Mouse (Mus musculus) thymus, postnatal 14 days (tissue): Measurements from ENCODE around the gene Olfr312.
"Not testable (repeated sequence)": the region's sequence is repeated elsewhere in the genome, so short reads cannot be mapped to it uniquely, and the experiment has no call there.

Source experiments
- DNase-seq: peaks from one replicate; pipeline ENCODE4 v3.0.0; 2021

The Olfr312 gene

GRCm38 (mm10) chr11:58828937-58829336 lies at the start of gene Olfr312:
TSS of gene Olfr312 (plus strand) at chr11:58829237.
- DNase-seq = not testable (repeated sequence)

DNA sequence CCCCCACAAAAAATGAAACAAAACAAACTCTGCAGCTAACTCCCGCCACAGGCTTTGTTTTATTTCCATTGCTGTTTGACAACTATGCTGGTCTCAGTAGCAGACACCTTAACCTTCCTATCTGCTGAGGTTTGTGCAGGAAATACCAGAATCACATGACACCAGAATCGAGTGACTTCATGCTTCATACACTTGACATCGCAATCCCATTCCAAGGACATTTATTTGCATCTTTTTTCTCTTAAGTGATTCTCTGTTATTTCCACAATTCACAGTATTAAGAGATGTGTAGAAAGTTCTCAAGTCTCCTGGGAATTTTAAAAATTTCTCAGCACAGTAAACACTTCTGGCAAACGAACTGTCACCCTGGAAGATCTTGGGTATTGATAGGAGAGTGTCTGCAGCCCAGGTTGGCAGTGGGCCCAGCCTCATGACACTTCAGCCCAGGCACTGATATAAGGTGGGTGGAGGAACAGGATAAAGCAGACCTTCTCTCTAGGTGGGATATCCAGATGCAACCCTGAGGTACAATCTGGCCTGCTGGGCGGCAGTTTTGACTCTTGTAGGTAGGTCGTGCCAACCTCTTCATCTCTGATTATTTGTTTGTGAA lies 46.5 kb upstream of the Olfr312 start, which contains the start of gene Olfr314:
Gene Olfr314, plus strand, starts transcription at position 473 of the 610 bp plus-strand sequence.
- DNase-seq = no peak

DNA sequence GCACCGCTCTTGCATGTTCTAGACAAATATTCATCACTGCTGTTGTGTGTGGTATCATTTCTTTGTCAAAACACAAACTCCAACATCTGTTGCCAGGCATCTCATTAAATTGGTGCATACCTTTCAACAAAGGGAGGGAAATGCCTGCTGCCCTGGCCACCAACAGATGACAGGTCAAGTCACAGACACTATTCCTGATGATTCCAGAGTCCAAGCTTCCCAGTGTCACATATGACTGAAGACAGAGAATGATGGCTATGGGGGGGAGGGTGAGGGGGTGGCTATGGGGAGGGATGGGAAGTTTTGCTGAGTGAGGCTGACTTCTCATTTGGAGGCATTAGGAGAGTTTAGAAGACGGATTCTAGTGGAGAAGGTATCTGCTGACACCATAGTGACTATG lies 44.9 kb upstream of the Olfr312 start:
- DNase-seq = no peak

- peak; percentile 73 for DNase-seq
These were observed 41.4 kb upstream of the Olfr312 start for GRCm38 (mm10) chr11:58787651-58788050.

DNA sequence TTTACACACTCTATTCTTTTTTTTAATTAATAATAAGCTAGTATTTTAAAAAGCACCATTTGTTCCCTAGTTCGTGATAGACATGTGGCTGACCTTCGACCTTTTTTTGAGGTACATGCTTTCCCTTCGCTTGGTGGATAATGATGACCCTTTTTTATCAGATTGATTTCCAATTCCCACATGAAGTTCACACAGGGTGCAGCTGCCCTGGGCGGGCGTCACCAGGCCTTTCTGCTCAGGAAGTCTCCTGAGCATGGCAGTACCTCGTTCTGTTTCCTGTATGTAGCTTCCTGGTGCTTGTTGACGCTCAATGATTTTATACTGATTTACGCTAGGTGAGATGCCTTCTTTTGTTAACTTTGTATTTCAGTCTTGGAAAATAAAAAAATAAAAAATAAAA lies 40.7 kb upstream of the Olfr312 start:
- DNase-seq = peak; percentile 62

DNA sequence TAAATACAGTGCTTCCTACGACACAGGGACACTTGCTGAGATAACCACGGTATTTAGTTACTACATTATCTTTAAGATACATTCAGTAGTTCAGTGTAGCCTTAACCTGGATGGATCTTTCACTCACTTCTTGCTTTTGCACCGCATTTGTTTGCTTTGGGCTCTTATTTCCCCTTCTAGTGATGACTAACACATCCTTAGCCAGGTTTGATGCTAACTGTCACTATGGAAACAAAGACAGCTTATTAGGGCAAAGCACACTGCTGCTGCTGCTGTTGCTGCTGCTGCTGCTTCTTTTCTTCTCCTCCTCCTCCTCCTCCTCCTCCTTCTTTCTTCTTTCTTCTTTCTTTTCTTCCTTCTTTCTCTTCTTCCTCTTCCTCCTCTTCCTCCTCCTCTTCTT lies 39.5 kb upstream of the Olfr312 start:
- DNase-seq = no peak

DNA sequence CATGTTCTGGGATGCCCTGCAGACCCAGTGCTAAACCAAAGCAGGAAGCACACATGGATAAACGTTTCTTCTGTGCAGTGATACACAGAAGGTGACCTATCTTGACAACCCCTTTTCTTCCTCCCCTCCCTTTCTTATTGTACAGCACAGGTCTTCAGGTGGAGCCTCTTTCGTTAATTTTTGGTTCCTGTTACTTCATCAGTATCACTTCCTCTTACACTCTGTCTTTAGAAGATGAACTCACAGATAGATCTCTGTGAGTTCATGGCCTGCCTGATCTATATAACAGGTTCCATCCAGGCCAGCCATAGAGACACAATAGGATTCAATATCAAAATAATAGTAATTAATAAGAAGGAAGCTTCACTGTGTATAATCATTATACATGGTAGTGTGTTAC lies 39.0 kb upstream of the Olfr312 start:
- no peak for DNase-seq

GRCm38 (mm10) chr11:58790646-58791045 lies 38.4 kb upstream of the Olfr312 start:
- DNase-seq = no peak

GRCm38 (mm10) chr11:58795856-58796255 lies 33.2 kb upstream of the Olfr312 start:
- DNase-seq = peak; percentile 48

DNA sequence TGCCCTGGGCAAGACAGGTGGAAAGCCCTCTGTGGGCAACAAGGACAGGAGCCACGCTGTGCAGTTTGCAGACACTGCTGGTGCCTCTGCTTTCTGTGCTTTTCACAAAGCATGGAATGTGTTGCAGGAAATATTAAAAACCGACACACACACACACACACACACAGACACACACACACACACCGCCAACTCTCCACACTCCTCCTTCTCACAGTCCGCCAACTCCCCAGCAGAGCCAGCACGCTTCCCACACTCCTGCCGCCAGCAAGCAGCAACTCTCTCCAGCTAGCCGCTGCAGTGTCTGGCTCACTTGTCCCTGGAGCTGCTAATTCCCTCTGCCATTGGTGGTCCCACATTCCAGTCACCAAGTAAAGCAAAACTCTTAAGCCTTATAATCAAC lies 32.2 kb upstream of the Olfr312 start:
- no peak for DNase-seq

DNA sequence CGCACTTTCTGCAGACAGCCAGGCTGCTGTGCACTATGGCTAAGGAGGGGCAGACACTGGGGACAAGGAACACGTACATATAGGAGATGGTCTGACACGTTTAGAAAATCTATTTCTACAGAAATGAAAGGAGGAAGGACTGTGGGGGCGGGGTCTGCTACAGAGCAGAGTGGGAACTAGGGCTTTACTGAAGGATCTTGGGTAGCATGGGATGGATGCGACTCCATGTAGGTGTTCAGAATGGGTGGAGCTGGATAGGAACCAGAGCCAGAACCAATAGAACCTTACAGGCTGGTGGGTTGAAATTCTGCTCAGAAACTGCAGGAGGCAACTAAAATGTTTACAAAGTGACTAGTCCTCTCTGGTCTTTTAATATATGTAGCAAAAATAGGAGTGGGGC lies 29.3 kb upstream of the Olfr312 start:
- DNase-seq = no peak

- DNase-seq = no peak
These were observed 27.3 kb upstream of the Olfr312 start, which contains the start of gene Fam183b for GRCm38 (mm10) chr11:58801558-58802228. TSS of gene Fam183b (minus strand) at chr11:58801960.

- no peak for DNase-seq
These were observed 25.2 kb upstream of the Olfr312 start for GRCm38 (mm10) chr11:58803871-58804270.

DNA sequence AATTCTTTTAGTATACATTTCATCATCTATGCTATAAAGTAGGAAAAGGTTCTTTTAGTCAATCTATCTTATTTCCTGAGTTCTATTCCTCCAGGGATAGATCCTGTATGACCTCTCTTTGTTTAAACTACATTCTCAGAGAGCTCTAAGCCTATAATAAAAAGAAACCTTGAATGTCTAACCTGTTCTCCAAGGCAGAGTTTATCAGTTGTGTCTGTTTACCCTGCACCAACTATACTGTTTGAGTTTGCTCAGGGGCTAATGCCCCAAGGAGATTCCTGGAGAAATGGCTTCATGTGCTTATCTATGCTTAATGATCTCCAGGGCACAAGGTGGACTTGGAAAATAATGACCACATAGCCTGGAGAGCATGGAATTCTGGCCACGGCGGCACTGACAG lies 24.6 kb upstream of the Olfr312 start:
- no peak for DNase-seq

DNA sequence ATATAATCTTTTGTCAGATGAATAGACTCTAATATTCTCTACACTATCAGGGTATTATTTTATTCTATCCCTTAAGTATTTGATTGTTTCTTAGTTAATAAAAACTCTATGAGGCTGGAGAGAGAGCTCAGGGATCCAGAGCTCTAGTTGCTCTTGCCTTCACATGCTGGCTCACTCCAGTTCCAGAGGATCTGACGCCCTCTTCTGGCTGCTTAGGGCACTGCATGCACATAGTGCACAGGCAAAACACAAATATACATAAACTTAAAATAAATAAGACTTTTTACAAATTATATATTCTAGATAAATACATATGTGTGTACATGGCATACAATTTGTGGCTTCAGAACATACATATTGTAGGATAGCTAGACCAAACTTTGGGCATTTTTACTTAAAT lies 17.0 kb upstream of the Olfr312 start:
- no peak for DNase-seq

DNA sequence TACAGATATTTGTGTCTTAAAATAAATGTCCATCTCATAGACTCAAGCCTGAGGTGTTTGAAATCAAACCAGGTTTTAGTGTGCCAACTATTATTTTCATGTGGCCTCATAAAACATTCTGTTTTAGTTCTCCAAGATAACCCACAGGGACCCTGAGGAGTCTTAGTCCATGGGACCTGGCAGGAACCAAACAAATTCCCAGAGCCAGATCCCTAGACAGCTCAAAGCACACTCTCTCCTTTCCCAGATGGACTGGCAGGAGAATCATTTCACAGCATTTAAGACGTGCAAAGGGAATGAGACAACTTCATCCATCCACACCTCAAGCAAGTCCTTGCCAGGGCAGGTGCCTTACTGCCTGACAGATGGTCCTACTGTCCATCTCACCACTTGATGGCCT lies 14.3 kb upstream of the Olfr312 start, which contains the start of gene Olfr313:
Gene Olfr313, plus strand, starts transcription at position 301 of the 400 bp plus-strand sequence.
- not testable (repeated sequence) for DNase-seq

DNA sequence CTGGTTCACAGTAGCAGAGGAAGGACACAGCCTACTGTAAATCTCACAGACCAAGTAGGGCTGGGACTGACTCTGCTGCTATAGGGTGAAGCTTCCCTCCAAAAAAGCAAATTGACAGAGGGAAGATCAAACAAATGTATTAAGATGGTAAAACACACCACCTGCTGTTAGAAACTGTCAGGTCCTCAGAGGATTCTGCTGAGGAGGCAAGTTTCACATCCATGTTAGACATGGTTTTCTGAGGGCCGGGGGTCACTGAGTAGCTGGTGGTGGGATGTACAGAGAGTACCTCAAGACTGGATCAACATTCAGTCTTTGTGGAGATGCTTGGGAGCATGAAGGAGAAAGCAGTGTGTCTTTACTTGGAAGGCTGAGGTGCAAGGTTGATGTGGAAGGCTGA lies 13.4 kb upstream of the Olfr312 start:
- DNase-seq = no peak

DNA sequence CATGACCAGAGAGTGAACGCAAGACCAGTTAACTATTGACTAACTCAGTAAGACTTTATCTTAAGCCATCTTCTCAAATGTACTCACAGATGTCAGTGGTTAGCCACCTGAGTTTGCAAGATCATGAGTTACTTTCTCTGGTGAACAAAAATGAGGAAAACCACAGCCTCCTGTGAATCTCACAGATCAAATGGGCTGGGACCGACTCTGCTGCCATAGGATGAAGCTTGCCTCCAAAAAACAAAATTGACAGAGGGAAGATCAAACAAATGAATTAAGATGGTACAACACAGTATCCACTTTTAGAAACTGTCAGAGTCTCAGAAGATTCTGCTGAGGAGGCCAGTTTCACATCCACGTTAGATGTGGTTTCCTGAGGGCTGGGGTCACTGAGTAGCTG lies 727 bp downstream of the Olfr312 start:
- peak; percentile 59 for DNase-seq

DNA sequence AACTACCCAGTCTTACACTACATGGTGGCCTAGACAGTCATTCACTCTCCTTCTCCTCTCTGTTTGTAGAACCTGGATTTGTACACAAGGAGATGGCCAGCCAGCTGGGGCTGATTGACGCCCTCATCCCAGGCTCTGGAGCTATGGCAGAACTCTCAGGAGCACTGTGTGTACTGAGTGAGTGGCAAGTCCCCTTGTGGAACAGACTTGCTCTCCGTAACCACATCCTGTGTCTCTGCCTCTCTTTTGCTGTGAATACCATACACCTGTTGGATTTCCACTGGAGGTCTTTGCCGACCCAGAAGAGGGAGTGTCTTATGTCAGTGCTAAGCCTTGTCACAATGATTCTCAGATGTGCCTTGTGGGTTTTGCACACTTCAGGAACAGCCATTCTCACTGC lies 3.5 kb downstream of the Olfr312 start:
- peak; percentile 58 for DNase-seq

DNA sequence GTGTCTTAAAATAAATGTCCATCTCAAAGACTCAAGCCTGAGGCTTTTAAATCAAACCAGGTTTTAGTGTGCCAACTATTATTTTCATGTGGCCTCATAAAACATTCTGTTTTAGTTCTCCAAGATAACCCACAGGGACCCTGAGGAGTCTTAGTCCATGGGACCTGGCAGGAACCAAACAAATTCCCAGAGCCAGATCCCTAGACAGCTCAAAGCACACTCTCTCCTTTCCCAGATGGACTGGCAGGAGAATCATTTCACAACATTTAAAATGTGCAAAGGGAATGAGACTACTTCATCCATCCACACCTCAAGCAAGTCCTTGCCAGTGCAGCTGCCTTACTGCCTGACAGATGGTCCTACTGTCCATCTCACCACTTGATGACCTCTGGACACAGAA lies 9.9 kb downstream of the Olfr312 start, which contains the start of gene Olfr311:
Gene Olfr311, plus strand, starts transcription at position 301 of the 400 bp plus-strand sequence.
- DNase-seq = not testable (repeated sequence)

DNA sequence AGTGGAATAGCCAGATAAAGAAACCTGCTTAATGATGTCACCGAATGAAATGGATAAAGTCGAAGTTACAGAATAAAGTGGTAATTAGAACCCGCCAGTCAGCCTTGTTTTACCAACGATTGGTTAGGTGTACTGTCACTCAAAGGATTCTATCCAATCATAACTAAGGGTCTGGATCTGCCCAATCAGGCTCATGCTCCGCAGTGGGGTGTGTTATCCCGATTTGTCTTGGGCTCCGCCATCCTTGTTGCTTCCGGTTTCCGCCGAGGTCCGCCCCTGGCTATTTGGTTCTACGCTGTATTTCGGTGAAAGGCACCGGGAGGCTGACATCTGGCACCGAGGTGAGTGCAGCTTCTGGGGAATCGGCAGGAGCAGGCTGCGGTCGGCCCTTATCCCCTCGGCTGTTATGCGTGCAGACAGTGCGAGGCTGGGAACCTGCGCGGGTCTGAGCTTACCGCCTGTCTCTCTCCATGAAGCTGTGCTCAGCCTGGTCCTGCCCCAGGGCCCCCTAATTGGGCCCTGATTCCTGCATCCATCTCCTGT lies 18.0 kb downstream of the Olfr312 start, which contains the start of gene Gm12258:
Gene Gm12258, plus strand, starts transcription at position 240 of the 543 bp plus-strand sequence.
- DNase-seq = peak; percentile 91

DNA sequence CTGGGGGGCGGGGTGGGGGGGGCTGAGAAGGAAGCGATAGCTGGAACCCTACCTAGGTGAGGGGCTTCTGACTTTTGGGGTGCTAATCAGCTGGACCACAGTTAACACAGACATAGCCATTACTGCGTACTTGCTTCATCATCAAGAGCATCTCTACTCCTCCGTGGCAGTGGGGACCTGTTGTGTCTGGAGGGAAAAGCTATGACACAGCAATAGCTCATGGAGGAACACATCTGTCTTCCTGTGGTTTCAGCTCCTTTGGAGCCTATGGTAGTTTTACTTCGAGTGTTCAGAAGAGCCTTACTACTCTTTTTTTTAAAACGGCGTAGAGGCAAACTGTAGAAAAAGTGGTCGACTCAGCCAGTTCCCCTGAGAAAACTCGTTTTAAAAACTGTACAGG lies 18.6 kb downstream of the Olfr312 start:
- DNase-seq = peak; percentile 50

DNA sequence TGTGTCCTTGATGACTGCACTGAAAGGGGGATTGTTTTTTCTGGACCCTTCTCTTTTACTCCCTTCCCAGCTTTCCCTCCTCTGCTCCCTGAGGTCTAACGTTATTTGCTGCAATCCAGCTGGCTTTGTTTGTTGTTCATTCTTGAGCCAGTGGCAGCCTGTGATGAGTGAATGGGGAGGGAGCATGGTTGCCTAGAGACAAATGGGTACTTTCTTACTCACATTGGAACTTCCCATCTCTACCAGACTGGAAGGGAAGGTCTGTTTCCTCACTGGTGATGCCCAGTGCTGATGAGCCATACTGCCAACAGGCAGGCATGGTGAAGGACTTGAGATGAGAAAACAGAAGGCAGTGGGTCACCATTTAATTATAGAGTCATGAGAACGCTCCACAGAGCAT lies 20.7 kb downstream of the Olfr312 start:
- no peak for DNase-seq

GRCm38 (mm10) chr11:58860744-58861143 lies 31.7 kb downstream of the Olfr312 start:
- no peak for DNase-seq
